Mouse (Mus musculus) ES-E14 (cell line): ENCODE results near the gene Dcaf15. TPM values are rescaled to one million over a fixed set of nuclear protein-coding genes. Genes with fewer than 3 reads are reported as not detected.

Experiments
- DNase-seq: peaks from one replicate; pipeline ENCODE4 v3.0.0-alpha.2; 2013; ENCODE audit warnings: low read depth, low spot score
- H3K27ac ChIP-seq: 2 replicates; pipeline ENCODE4 v1.5.1; 2012; ENCODE audit warnings: low read depth, mild to moderate bottlenecking, low read length, moderate library complexity, mixed read lengths; ENCODE audit not compliant: poor library complexity, insufficient read depth, severe bottlenecking
- H3K36me3 ChIP-seq: 2 replicates; pipeline ENCODE4 v1.6.1; 2012; ENCODE audit warnings: mild to moderate bottlenecking, low read length, moderate library complexity, mixed read lengths; ENCODE audit not compliant: control insufficient read depth, poor library complexity, insufficient read depth, severe bottlenecking
- H3K4me1 ChIP-seq, 2 experiments: fragments of 150-350 bp in 1 of 2; sonication (generic) in 1 of 2; 2 replicates each; pipeline ENCODE4 v1.6.1; 2012; ENCODE audit warnings: low read length in 2 of 2, mild to moderate bottlenecking in 1 of 2, mixed read lengths in 1 of 2; ENCODE audit not compliant: control insufficient read depth in 2 of 2, insufficient read depth in 2 of 2, poor library complexity in 1 of 2
- H3K4me3 ChIP-seq, 2 experiments: fragments of 150-350 bp in 1 of 2; sonication (generic) in 1 of 2; 2 replicates each; pipeline ENCODE4 v1.5.1; 2012; ENCODE audit warnings: low read length in 2 of 2, low read depth in 1 of 2, mild to moderate bottlenecking in 1 of 2, mixed read lengths in 1 of 2; ENCODE audit not compliant: insufficient read depth in 1 of 2, poor library complexity in 1 of 2, severe bottlenecking in 1 of 2
- H3K9ac ChIP-seq: 2 replicates; pipeline ENCODE4 v1.6.1; 2012; ENCODE audit warnings: low read depth, mild to moderate bottlenecking, low read length, mixed read lengths; ENCODE audit not compliant: poor library complexity, insufficient read depth, severe bottlenecking
- H3K9me3 ChIP-seq: fragments of 150-350 bp; sonication (generic); 2 replicates; pipeline ENCODE4 v1.6.1; 2012; ENCODE audit warnings: low read depth, mild to moderate bottlenecking, low read length; ENCODE audit not compliant: control insufficient read depth, insufficient read depth
- CHD2 ChIP-seq: IDR thresholded peaks from 2 replicates; pipeline ENCODE4 v1.6.1; 2014; ENCODE audit warnings: mild to moderate bottlenecking, low read depth, low read length, inconsistent platforms
- HCFC1 ChIP-seq: IDR thresholded peaks from 2 replicates; pipeline ENCODE4 v1.6.1; 2012; ENCODE audit warnings: low read length, inconsistent platforms, borderline replicate concordance; ENCODE audit not compliant: insufficient read depth
- MAFK ChIP-seq: IDR thresholded peaks from 2 replicates; pipeline ENCODE4 v1.6.1; 2014; ENCODE audit warnings: mild to moderate bottlenecking, low read depth, low read length, inconsistent platforms; ENCODE audit not compliant: insufficient read depth
- ZC3H11A ChIP-seq: IDR thresholded peaks from 2 replicates; pipeline ENCODE4 v1.6.1; 2012; ENCODE audit warnings: low read depth, mild to moderate bottlenecking, inconsistent platforms, low read length, borderline replicate concordance
- ZNF384 ChIP-seq: IDR thresholded peaks from 2 replicates; pipeline ENCODE4 v1.6.1; 2012; ENCODE audit warnings: low read depth, low read length, inconsistent platforms
- in situ Hi-C, 2 experiments: fragments of 600-800 bp; cut with MboI; formaldehyde crosslinking; loops; one replicate each; pipeline ENCODE4 v1.15.1; 2025; ENCODE audit warnings: low sequenced_read_pairs in 2 of 2, inconsistent platforms in 1 of 2; ENCODE audit not compliant: unreplicated experiment in 2 of 2
- total RNA-seq: library from RNA; depleted of rRNA; stranded (reverse); fragments of 300-350 nt; gene quantifications from 2 replicates; pipeline ENCODE4 v1.2.3, GENCODE M21; 2012

The Dcaf15 gene
- total RNA-seq, 1 experiment = 53.5 TPM

DNA sequence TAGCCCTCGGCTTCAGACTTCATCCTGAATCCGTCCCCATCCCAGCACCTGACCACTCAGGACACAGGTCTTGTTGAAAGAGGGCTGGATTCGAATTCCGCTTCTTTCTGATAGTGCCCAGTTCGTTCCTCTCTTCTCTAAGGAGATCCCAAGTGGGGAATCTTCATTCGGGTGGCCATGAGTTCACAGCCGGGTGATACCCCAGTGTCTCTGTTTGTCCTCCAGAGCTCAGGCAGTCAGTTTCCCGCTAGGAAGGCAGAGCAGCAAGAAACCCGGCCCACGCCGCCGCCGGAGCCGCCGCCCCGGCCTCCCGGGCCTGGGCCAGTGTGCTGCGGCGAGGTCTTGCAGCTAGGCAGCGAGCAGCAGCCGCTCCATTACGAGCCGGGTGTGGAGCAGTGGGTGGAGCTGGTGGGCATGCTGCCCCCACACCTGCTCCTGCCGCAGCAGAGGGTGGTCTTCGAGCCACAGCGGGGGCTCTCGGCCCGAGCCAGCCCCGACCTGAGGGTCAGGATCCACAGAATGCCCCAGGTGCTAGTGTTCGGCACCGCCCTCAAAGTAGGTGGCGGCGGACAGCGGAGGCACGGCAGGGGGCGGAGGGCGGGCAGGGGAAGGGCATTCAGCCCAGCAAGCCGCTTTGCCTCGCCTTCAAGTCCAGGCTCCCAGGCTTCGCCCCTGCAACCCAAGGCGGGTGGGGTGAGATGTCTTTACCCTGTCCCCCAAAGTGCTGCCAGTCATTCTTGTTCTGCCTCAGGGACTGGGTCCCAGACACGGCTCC lies 20.0 kb downstream of the Dcaf15 start:
- Histone ChIP-seq H3K4me1 (peaks cover 0 to 12% of the 10 kb centered on the region in 2 experiments; a peak in 2 of 4 replicates), H3K4me3 (peak overlapping the region; percentile 50 to 53), H3K9ac (no peak overlapping the region), H3K36me3 (peaks cover 20% of the 10 kb centered on the region; the same call in 1 of the 2 replicates), H3K27ac (no peak overlapping the region; the same call in 1 of the 2 replicates), H3K9me3 (no peaks in the 10 kb centered on the region)
- in situ Hi-C loops = no loop called here
- TF ChIP-seq ZC3H11A (no peak), MAFK (no peak), CHD2 (no peak), HCFC1 (no peak), ZNF384 (no peak)
- no peak for DNase-seq

DNA sequence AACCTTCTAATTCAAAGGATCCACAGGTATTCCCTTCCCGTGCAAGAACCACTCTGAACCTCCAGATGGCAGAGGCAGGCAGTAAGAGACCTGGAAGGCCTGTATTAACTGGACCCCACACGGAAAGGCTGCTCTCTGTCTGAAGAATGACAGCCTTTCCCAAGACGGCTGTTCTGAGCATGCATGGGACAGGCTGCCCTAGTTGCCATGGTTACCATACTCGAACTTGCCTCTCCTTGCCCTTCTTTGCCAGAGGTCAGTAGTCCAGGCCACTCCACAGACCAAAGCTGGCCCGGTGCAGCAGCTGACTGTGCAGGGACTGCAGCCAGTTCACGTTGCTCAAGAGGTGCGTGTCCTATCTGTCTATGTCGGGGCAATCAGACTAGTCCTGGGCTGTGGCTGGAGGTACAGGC lies 20.7 kb downstream of the Dcaf15 start:
- Histone ChIP-seq H3K9me3 (no peaks in the 10 kb centered on the region), H3K9ac (no peak overlapping the region), H3K4me1 (peaks cover 0 to 12% of the 10 kb centered on the region in 2 experiments; a peak in 2 of 4 replicates), H3K4me3 (peak overlapping the region; percentile 50 to 53; a peak in 3 of 4 replicates), H3K27ac (no peak overlapping the region), H3K36me3 (peaks cover 21% of the 10 kb centered on the region; the same call in 1 of the 2 replicates)
- in situ Hi-C loops = no loop called here
- peak; percentile 35 for DNase-seq
- no peak for TF ChIP-seq MAFK

DNA sequence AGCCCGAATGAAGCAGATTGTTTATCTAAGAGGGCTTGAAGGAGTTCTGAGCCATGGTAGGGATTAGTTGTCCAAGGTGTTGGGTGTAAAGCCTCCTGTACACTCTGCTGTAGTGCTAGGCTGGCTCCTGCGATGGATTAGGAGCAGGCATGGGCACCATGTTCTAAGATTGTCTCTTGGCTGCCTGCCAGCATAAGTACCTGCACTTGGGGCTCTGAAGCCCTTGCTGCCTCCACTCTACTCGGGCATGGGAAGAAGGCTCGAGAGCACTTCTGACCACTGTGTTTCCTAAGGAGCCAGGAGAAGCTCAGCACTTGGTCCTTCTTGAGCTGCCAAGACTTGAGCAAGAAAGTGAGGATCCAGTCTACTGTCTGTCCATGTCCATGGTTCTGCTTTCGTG lies 25.4 kb downstream of the Dcaf15 start:
- Histone ChIP-seq H3K27ac (no peak overlapping the region), H3K4me1 (peaks cover 0 to 11% of the 10 kb centered on the region in 2 experiments; a peak in 1 of 4 replicates), H3K9ac (no peak overlapping the region), H3K9me3 (no peaks in the 10 kb centered on the region), H3K4me3 (no peak overlapping the region), H3K36me3 (peaks cover 14% of the 10 kb centered on the region; the same call in 1 of the 2 replicates)
- TF ChIP-seq HCFC1 = no peak
- no peak for TF ChIP-seq MAFK
- TF ChIP-seq CHD2 = no peak
- TF ChIP-seq ZNF384 = no peak
- TF ChIP-seq ZC3H11A = no peak
- no peak for DNase-seq
- in situ Hi-C loops = no loop called here

DNA sequence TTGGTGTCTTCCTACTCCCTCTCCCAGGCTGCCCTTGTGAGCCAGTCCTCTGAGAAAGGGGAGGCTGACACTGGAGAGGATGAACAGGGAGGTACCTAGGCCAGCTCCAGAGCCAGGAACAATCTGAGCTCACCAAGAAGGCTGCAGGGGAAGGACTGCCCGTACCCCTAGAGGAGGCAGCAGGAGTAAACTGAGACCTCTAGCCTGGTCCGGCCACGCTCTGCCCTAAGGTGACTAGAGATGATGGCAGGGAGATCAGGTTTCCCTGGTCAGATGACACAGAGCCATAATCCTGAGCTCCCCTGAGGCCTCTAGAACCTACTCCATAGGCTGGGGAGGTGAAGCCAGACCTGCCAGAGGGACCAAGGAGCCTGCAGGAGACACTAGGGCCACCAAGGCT lies 27.7 kb downstream of the Dcaf15 start:
- peaks cover 10% of the 10 kb centered on the region; the same call in 1 of the 2 replicates for H3K36me3 ChIP-seq
- in situ Hi-C loops = no loop called here
- no peak for DNase-seq
- H3K27ac ChIP-seq = no peak overlapping the region
- no peak overlapping the region for H3K9ac ChIP-seq
- H3K4me3 ChIP-seq = no peak overlapping the region
- H3K9me3 ChIP-seq = no peaks in the 10 kb centered on the region
- TF ChIP-seq CHD2 = no peak
- no peak for TF ChIP-seq HCFC1
- no peak for TF ChIP-seq ZC3H11A
- TF ChIP-seq MAFK = no peak
- TF ChIP-seq ZNF384 = no peak
- H3K4me1 ChIP-seq = peaks cover 0 to 13% of the 10 kb centered on the region in 2 experiments; a peak in 1 of 4 replicates
